Mouse (Mus musculus) forebrain, embryonic 15.5 days (tissue): ENCODE measurements around the gene Flt1. TPM values are rescaled to one million over a fixed set of nuclear protein-coding genes. Genes with fewer than 3 reads are reported as not detected.
A peak's percentile ranks its signal among the peaks of the same experiment; 100 is the strongest.

ENCODE experiments used
- ATAC-seq: fragments of 200-750 bp; cut with Nextera tagmentation; replicated peaks from 2 replicates; pipeline ENCODE4 v1.8.0; 2017; ENCODE audit warnings: mild to moderate bottlenecking, moderate TSS enrichment, moderate library complexity
- H3K27ac ChIP-seq: fragments of 300-500 bp; sonication (generic); replicated peaks from 2 replicates; pipeline ENCODE4 v1.5.1; 2015; ENCODE audit warnings: mild to moderate bottlenecking, inconsistent platforms
- H3K27me3 ChIP-seq: fragments of 300-500 bp; sonication (generic); 2 replicates; pipeline ENCODE4 v1.6.1; 2015; ENCODE audit warnings: inconsistent platforms
- H3K36me3 ChIP-seq: fragments of 300-500 bp; sonication (generic); 2 replicates; pipeline ENCODE4 v1.6.1; 2015; ENCODE audit warnings: mild to moderate bottlenecking, inconsistent platforms
- H3K4me1 ChIP-seq: fragments of 300-500 bp; sonication (generic); 2 replicates; pipeline ENCODE4 v1.6.1; 2015; ENCODE audit warnings: inconsistent platforms
- H3K4me2 ChIP-seq: fragments of 300-500 bp; sonication (generic); replicated peaks from 2 replicates; pipeline ENCODE4 v1.6.1; 2015; ENCODE audit warnings: mild to moderate bottlenecking, inconsistent platforms
- H3K4me3 ChIP-seq: fragments of 300-500 bp; sonication (generic); 2 replicates; pipeline ENCODE4 v1.5.1; 2015; ENCODE audit warnings: mild to moderate bottlenecking, inconsistent platforms
- H3K9ac ChIP-seq: fragments of 300-500 bp; sonication (generic); replicated peaks from 2 replicates; pipeline ENCODE4 v1.6.1; 2015; ENCODE audit warnings: mild to moderate bottlenecking, inconsistent platforms
- H3K9me3 ChIP-seq: fragments of 300-500 bp; sonication (generic); 2 replicates; pipeline ENCODE4 v1.6.1; 2016; ENCODE audit warnings: inconsistent platforms
- WGBS: fragments of 180-500 bp; shearing (Covaris S2); methylation state at CpG from one replicate; pipeline ENCODE4 v1.1.7; 2015; ENCODE audit warnings: mixed read lengths; 5-methylcytosine and 5-hydroxymethylcytosine counted together
- polyA plus RNA-seq: library from polyadenylated mRNA; unstranded; fragments of >200 nt; fragmentation: Nextera tagmentation; extraction: Ambion mirVana; gene quantifications from 2 replicates; pipeline ENCODE4 v1.2.1, GENCODE M21; 2015

The Flt1 gene
- polyA plus RNA-seq, 1 experiment from 2014 or later, result 10.7 TPM

DNA sequence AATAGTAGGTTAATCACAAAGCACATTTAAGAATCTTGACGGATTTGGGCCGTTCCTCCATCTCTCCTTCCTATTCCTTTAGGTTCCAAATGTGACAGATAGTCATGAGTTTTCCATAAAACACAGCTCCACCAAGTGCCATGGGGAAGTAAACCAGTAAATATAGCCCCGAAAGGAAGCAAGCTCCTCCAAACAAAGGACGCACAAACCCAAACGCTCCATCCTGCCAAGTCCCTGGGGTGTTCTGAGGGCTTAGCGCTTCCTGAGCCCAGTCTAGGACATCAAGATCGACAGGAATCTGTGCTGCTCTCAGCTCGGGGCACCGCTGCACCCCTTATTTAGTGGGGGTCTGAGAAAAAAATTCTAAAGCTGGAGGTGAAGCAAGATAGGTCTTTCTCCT lies 141.2 kb downstream of the Flt1 start:
- Histone ChIP-seq H3K4me1 (no peaks in the 10 kb centered on the region), H3K27me3 (no peaks in the 10 kb centered on the region), H3K4me3 (no peak overlapping the region), H3K4me2 (no peak overlapping the region), H3K9ac (no peak overlapping the region), H3K36me3 (no peaks in the 10 kb centered on the region), H3K9me3 (no peaks in the 10 kb centered on the region), H3K27ac (no peak overlapping the region)
- ATAC-seq, result no peak
- 81% methylated on average over 9 of the region's 9 CpGs for WGBS

DNA sequence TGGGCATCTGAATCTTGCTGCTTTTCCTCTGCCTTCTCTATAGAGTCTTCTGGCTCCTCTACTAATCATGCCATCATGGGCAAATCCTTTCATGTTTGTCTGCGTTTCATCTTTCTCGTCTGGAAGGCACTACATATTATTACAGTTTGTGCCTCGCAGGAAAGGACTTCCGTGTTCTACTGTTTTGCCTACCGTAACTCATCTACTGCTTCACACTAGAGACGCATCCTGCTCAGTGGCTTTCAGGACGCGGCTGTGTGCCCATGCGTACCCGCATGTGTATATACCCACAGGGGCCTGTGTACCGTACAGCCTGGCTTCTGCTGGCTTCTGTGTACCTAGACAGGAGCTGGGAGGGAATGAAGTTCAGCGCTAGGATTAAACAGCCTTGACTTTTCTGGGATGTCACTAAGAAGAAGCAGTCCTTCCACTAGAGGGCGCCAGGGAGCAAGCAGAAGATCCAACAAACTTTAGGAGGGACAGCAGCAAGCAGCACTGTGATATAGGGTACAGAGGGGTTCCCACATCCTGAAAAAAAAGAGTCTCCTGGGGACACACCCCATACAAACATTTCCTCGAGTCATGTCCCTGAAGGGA lies 142.0 kb downstream of the Flt1 start:
- no peak for ATAC-seq
- 50% methylated on average over 14 of the region's 14 CpGs for WGBS

GRCm38 (mm10) chr5:147580181-147580580 lies 145.6 kb downstream of the Flt1 start:
- Histone ChIP-seq H3K4me3 (no peak overlapping the region), H3K9me3 (no peaks in the 10 kb centered on the region), H3K9ac (no peak overlapping the region), H3K27ac (no peak overlapping the region), H3K4me1 (no peaks in the 10 kb centered on the region), H3K36me3 (no peaks in the 10 kb centered on the region), H3K4me2 (no peak overlapping the region), H3K27me3 (no peaks in the 10 kb centered on the region)
- WGBS, result 82% methylated on average over 13 of the region's 13 CpGs
- ATAC-seq, result no peak

More for the DNA sequence above, 142.0 kb downstream of the Flt1 start:
- H3K36me3 ChIP-seq, result no peaks in the 10 kb centered on the region
- no peak overlapping the region for H3K27ac ChIP-seq
- H3K9ac ChIP-seq, result no peak overlapping the region
- no peak overlapping the region for H3K4me3 ChIP-seq
- no peaks in the 10 kb centered on the region for H3K4me1 ChIP-seq
- H3K4me2 ChIP-seq, result no peak overlapping the region
- no peaks in the 10 kb centered on the region for H3K9me3 ChIP-seq
- no peaks in the 10 kb centered on the region for H3K27me3 ChIP-seq

DNA sequence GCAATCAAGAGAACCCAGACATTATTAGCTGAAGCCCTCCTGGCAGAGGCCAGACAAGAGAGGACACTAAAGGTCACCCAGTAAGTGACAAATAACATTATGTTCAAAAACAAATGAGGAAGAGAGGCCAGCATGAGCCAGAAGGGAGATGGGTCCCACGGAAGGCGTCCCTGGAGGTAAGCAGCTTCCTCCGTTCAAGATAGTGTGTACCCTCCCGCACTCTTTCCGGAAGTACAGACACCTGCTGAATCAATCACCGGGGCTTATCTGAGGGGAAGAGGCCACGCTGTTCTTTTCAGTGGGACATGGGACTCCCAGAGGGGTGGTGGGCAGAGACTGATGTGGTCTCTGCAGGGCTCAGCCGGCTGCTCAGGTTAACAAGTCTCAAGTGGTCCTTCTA lies 146.1 kb downstream of the Flt1 start:
- no peak overlapping the region for H3K9ac ChIP-seq
- no peaks in the 10 kb centered on the region for H3K27me3 ChIP-seq
- no peaks in the 10 kb centered on the region for H3K36me3 ChIP-seq
- no peaks in the 10 kb centered on the region for H3K9me3 ChIP-seq
- H3K4me3 ChIP-seq, result no peak overlapping the region
- H3K4me1 ChIP-seq, result no peaks in the 10 kb centered on the region
- H3K4me2 ChIP-seq, result no peak overlapping the region
- no peak overlapping the region for H3K27ac ChIP-seq
- ATAC-seq, result no peak
- WGBS, result 86% methylated on average over 8 of the region's 8 CpGs

DNA sequence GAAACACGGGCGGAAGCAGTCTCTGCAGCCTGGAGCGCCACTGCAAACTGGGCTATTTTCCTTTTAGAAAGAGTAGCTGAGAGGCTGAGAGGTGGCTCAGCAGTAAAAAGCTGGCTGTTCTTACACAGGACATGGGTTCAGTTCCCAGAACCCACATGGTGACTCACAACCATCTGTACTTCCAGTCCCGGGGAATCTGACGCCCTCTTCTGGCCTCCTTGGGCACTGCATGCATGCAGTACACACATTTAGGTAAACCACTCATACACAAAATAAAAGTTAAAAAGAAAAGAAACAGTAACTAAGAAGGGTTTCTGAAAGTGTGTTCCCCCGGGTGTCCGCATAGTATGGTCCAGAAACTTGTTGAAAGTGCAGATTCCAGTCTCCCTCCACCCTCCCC lies 146.7 kb downstream of the Flt1 start:
- Histone ChIP-seq H3K9ac (no peak overlapping the region), H3K27me3 (no peaks in the 10 kb centered on the region), H3K4me1 (no peaks in the 10 kb centered on the region), H3K4me3 (no peak overlapping the region), H3K9me3 (no peaks in the 10 kb centered on the region), H3K36me3 (no peaks in the 10 kb centered on the region), H3K27ac (no peak overlapping the region), H3K4me2 (no peak overlapping the region)
- ATAC-seq, result no peak
- 95% methylated on average over 7 of the region's 7 CpGs for WGBS

DNA sequence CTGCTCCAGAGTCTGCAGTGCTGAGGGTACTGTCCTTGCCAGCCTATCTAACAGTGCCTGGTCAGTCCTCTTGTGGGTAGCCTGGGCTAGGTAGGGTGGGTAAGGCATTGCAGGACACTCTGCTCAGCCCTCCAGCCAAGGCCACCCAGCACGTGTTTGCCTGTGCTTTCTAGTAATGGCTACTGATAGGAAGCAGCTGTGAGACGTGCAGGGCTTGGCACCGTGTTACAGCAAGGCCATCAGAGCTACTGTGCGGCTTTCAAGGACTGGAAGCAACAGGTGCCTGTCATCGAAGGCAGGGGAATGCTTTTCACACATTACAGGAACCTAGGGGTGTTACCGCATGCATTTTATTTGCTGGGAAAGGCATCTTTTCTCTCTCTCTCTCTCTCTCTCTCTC lies 148.8 kb downstream of the Flt1 start:
- Histone ChIP-seq H3K4me3 (no peak overlapping the region), H3K9me3 (no peaks in the 10 kb centered on the region), H3K27me3 (no peaks in the 10 kb centered on the region), H3K4me1 (no peaks in the 10 kb centered on the region), H3K4me2 (no peak overlapping the region), H3K36me3 (no peaks in the 10 kb centered on the region), H3K27ac (no peak overlapping the region), H3K9ac (no peak overlapping the region)
- 86% methylated on average over 6 of the region's 6 CpGs for WGBS
- ATAC-seq, result no peak

- no peak overlapping the region for H3K27ac ChIP-seq
- no peaks in the 10 kb centered on the region for H3K9me3 ChIP-seq
- H3K4me2 ChIP-seq, result no peak overlapping the region
- H3K4me1 ChIP-seq, result no peaks in the 10 kb centered on the region
- no peaks in the 10 kb centered on the region for H3K27me3 ChIP-seq
- H3K9ac ChIP-seq, result no peak overlapping the region
- no peak overlapping the region for H3K4me3 ChIP-seq
- 67% methylated on average over 8 of the region's 8 CpGs for WGBS
- no peak for ATAC-seq
- H3K36me3 ChIP-seq, result no peaks in the 10 kb centered on the region
These were observed 151.3 kb downstream of the Flt1 start for GRCm38 (mm10) chr5:147574517-147574916.

DNA sequence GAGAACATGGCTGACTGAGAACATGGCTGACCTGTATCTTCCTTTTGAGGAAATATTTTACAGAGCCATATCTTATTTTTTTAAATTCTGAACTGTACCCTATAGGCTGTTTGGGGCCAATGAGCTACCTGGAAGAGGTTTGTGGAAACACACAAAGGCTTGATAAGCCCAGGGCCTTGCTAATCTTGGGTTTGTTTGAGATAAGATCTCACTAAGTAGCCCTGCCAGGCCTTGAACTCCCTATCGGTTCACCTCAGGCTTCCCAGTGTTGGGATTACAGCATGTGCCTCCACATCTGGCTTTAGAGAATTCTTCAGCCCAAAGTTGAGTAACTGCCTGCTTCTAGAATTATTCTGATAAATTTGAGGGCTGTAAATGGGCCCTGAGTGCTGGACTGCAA lies 152.3 kb downstream of the Flt1 start:
- Histone ChIP-seq H3K4me2 (no peak overlapping the region), H3K4me3 (no peak overlapping the region), H3K27ac (no peak overlapping the region), H3K36me3 (no peaks in the 10 kb centered on the region), H3K9me3 (no peaks in the 10 kb centered on the region), H3K4me1 (no peaks in the 10 kb centered on the region), H3K9ac (no peak overlapping the region), H3K27me3 (no peaks in the 10 kb centered on the region)
- ATAC-seq, result no peak
- 93% methylated on average over 1 of the region's 1 CpGs for WGBS

GRCm38 (mm10) chr5:147572695-147573094 lies 153.1 kb downstream of the Flt1 start:
- ATAC-seq, result no peak
- 88% methylated on average over 7 of the region's 7 CpGs for WGBS

DNA sequence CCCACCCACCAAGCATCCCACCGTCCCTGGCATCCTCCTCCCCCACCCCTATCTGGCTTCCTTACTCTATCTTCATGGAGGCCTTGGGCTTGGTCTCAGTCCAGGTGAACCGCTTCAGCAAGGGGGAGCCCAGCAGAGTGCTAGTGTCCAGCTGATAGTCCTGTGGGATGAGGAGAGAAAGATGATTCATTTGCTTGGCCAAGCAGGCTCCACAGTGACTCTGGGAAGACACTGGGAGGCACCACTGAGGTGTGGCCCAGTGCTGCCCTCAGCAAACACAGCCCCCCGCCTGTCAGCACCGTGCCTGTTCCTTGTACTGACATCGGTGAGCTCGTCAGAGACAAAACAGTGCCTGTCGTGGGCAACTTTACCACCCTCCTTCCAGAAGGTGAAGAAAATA lies 159.5 kb downstream of the Flt1 start:
- Histone ChIP-seq H3K27me3 (no peaks in the 10 kb centered on the region), H3K4me2 (no peak overlapping the region), H3K27ac (no peak overlapping the region), H3K4me3 (no peak overlapping the region), H3K9me3 (no peaks in the 10 kb centered on the region), H3K9ac (no peak overlapping the region), H3K36me3 (no peaks in the 10 kb centered on the region), H3K4me1 (no peaks in the 10 kb centered on the region)
- WGBS, result 72% methylated on average over 7 of the region's 7 CpGs
- ATAC-seq, result no peak

More at GRCm38 (mm10) chr5:147572695-147573094, 153.1 kb downstream of the Flt1 start:
- H3K36me3 ChIP-seq, result no peaks in the 10 kb centered on the region
- H3K9ac ChIP-seq, result no peak overlapping the region
- H3K9me3 ChIP-seq, result no peaks in the 10 kb centered on the region
- H3K27me3 ChIP-seq, result no peaks in the 10 kb centered on the region
- no peak overlapping the region for H3K4me3 ChIP-seq
- no peaks in the 10 kb centered on the region for H3K4me1 ChIP-seq
- H3K4me2 ChIP-seq, result no peak overlapping the region
- no peak overlapping the region for H3K27ac ChIP-seq

GRCm38 (mm10) chr5:147565444-147565843 lies 160.4 kb downstream of the Flt1 start:
- no peak for ATAC-seq
- H3K27ac ChIP-seq, result no peak overlapping the region
- H3K4me1 ChIP-seq, result no peaks in the 10 kb centered on the region
- H3K4me2 ChIP-seq, result no peak overlapping the region
- H3K36me3 ChIP-seq, result no peaks in the 10 kb centered on the region
- H3K27me3 ChIP-seq, result no peaks in the 10 kb centered on the region
- 81% methylated on average over 7 of the region's 7 CpGs for WGBS
- H3K4me3 ChIP-seq, result no peak overlapping the region
- no peaks in the 10 kb centered on the region for H3K9me3 ChIP-seq
- no peak overlapping the region for H3K9ac ChIP-seq

GRCm38 (mm10) chr5:147564140-147564590 lies 161.6 kb downstream of the Flt1 start:
- H3K4me1 ChIP-seq, result no peaks in the 10 kb centered on the region
- H3K36me3 ChIP-seq, result no peaks in the 10 kb centered on the region
- no peak overlapping the region for H3K4me3 ChIP-seq
- no peak overlapping the region for H3K27ac ChIP-seq
- H3K9ac ChIP-seq, result no peak overlapping the region
- no peak for ATAC-seq
- peak overlapping the region; percentile 15; the same call in 1 of the 2 replicates for H3K4me2 ChIP-seq
- H3K9me3 ChIP-seq, result no peaks in the 10 kb centered on the region
- 21% methylated on average over 16 of the region's 16 CpGs for WGBS
- H3K27me3 ChIP-seq, result no peaks in the 10 kb centered on the region

DNA sequence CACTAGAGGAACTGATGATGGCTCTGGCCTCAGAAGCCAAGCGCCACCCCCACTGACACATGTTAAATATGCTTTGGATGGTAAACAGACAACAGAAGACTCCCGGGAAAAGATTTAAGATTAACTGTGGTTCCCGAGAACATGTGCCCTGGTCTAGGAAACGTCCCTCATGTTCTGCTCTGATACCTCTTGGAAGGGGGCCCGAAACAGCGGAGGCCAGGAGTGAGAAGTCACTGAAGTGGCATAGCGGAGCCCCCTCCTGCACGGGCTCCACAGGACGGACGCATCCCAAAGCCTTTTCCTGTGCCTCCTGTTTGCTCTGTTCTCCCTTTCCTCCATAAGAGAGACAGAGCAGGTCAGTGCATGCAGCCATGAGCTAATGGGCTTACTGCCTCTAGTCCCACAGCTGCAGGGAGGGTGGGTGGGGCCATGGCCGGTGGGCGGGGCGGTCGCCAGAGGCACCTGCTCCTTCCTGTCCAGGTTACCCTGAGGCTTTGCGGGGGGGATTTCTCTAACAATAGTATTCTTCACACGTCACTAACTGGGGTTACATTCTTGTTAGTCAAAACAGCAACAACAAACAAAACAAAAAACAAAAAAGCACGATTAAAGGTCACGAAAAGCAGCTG lies 162.2 kb downstream of the Flt1 start:
- Histone ChIP-seq H3K9me3 (no peaks in the 10 kb centered on the region), H3K36me3 (no peaks in the 10 kb centered on the region), H3K27me3 (no peaks in the 10 kb centered on the region), H3K4me1 (no peaks in the 10 kb centered on the region), H3K4me3 (no peak overlapping the region), H3K27ac (no peak overlapping the region), H3K4me2 (peak overlapping the region; percentile 15; the same call in 1 of the 2 replicates), H3K9ac (no peak overlapping the region)
- ATAC-seq, result no peak
- WGBS, result 41% methylated on average over 18 of the region's 18 CpGs
